Mouse (Mus musculus) thymus, adult 2 months (tissue): ENCODE measurements around the gene Deaf1.

Source experiments
- CTCF ChIP-seq: fragments of 200-500 bp; IDR thresholded peaks from 2 replicates; pipeline ENCODE4 v1.5.1; 2012; ENCODE audit warnings: mild to moderate bottlenecking, control low read depth, low read length, moderate library complexity, borderline replicate concordance; ENCODE audit not compliant: control insufficient read depth, poor library complexity, insufficient read depth; ENCODE audit errors: extremely low read depth
- POLR2A ChIP-seq: fragments of 200-500 bp; IDR thresholded peaks from 2 replicates; pipeline ENCODE4 v1.6.1; 2012; ENCODE audit warnings: mild to moderate bottlenecking, low read length, control low read depth, moderate library complexity; ENCODE audit not compliant: control insufficient read depth, poor library complexity, insufficient read depth; ENCODE audit errors: extremely low read depth

DNA sequence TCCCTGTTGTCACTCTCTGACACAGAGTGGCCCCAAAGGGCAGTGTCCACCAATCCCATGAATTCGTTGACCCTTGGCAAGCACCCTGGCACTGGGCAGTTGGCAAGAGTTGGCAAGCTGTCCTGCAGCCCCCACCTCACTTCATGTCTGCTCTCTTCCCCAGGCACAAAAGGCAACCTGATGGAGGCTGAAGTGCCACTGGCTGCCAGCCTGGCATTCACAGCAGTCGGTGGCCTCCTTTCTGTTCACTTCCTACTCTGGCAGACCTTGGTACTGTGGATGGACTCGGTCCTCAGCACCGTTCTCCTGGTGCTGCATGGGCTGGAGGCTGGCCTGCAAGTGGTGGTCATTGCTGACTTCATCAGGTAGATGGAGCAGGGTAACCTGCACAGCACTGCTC is 8.2 kb upstream of the Deaf1 start:
- no peak for TF ChIP-seq CTCF
- no peak for TF ChIP-seq POLR2A
